Mouse (Mus musculus): Measurements from ENCODE around the gene Sox2. TPM values are rescaled to one million over a fixed set of nuclear protein-coding genes. Genes with fewer than 3 reads are reported as not detected.

Sox2 gene
- total RNA-seq, 2 experiments from 2014 or later = not detected

Small RNAs within 50 kb of the gene (microRNA-seq; reads per million reads assigned to microRNA genes)
- gene Mir1897 = 0 reads per million in 2 experiments
